Mouse (Mus musculus) induced T-regulatory cell, adult 2 months (primary cell): ENCODE measurements around the gene Myo5c.

Source experiments
- DNase-seq: peaks from one replicate; pipeline ENCODE4 v3.0.0-alpha.2; 2012; ENCODE audit warnings: low read depth

Gene Myo5c

GRCm38 (mm10) chr9:75231841-75232746, at the start of gene Myo5c:
TSS of gene Myo5c (plus strand) at chr9:75232020.
- no peak for DNase-seq

GRCm38 (mm10) chr9:75187646-75188260, 44.1 kb upstream of the Myo5c start:
- no peak for DNase-seq

- DNase-seq, result no peak
These were observed 38.0 kb upstream of the Myo5c start for GRCm38 (mm10) chr9:75193858-75194257.

- no peak for DNase-seq
These were observed 35.5 kb upstream of the Myo5c start for GRCm38 (mm10) chr9:75196335-75196734.

GRCm38 (mm10) chr9:75197297-75197696, 34.5 kb upstream of the Myo5c start:
- DNase-seq, result peak; percentile 5

GRCm38 (mm10) chr9:75201506-75201905, 30.3 kb upstream of the Myo5c start:
- DNase-seq, result no peak

GRCm38 (mm10) chr9:75202036-75202435, 29.8 kb upstream of the Myo5c start:
- DNase-seq, result no peak

GRCm38 (mm10) chr9:75209246-75209645, 22.6 kb upstream of the Myo5c start:
- peak; percentile 10 for DNase-seq

GRCm38 (mm10) chr9:75210269-75210668, 21.6 kb upstream of the Myo5c start:
- DNase-seq, result no peak

- DNase-seq, result no peak
These were observed 16.9 kb upstream of the Myo5c start for GRCm38 (mm10) chr9:75214743-75215413.

- DNase-seq, result no peak
These were observed 11.9 kb upstream of the Myo5c start for GRCm38 (mm10) chr9:75219942-75220341.

- DNase-seq, result peak; percentile 14
These were observed 10.2 kb upstream of the Myo5c start for GRCm38 (mm10) chr9:75221420-75222287.

GRCm38 (mm10) chr9:75232860-75233259, 1.0 kb downstream of the Myo5c start:
- DNase-seq, result no peak

GRCm38 (mm10) chr9:75234271-75234741, 2.5 kb downstream of the Myo5c start:
- DNase-seq, result no peak

GRCm38 (mm10) chr9:75234983-75235627, 3.3 kb downstream of the Myo5c start:
- DNase-seq, result no peak

- DNase-seq, result no peak
These were observed 3.9 kb downstream of the Myo5c start for GRCm38 (mm10) chr9:75235696-75236095.

- DNase-seq, result no peak
These were observed 4.8 kb downstream of the Myo5c start for GRCm38 (mm10) chr9:75236416-75237308.

- no peak for DNase-seq
These were observed 6.4 kb downstream of the Myo5c start for GRCm38 (mm10) chr9:75238179-75238578.

GRCm38 (mm10) chr9:75243052-75243451, 11.2 kb downstream of the Myo5c start:
- DNase-seq, result no peak
